Mouse (Mus musculus) layer of hippocampus, postnatal 25 days (tissue): Measurements from ENCODE around the gene 1700102P08Rik. TPM values are rescaled to one million over a fixed set of nuclear protein-coding genes. Genes with fewer than 3 reads are reported as not detected.

Source experiments
- DNase-seq, 2 experiments: peaks; one replicate each; pipeline ENCODE4 v3.0.0; 2022; ENCODE audit warnings: mixed read lengths in 2 of 2, low spot score in 1 of 2; ENCODE audit errors: extremely low spot score in 1 of 2
- total RNA-seq, 2 experiments: library from RNA; stranded (reverse); gene quantifications; 2 replicates each; pipeline ENCODE4 v1.2.3; 2021

Gene 1700102P08Rik
- 1 to 10 TPM; 1.4 to 2.4 TPM for total RNA-seq

DNA sequence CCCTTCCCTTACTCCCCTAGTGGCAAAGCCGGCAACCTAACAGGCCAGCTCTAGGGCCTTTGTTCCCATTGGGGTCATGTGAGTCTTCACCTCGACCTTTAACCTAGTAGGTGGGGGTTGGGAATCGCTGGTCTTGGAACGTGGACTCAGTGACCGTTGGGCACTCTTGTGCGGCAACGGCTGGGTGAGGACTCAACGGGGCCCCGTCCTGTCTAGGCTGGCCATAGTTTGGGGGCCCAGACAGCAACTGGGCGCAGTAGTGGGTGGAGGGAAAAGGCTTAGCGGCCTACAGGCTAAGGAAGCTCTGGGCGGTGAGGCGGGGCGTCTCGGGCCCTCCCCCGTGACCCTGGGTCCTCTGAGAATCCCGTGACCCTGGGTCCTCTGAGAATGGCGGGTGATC, at the start of gene 1700102P08Rik:
1700102P08Rik (plus strand) TSS at position 130 of the 400 bp plus-strand sequence.
- DNase-seq: no peak

DNA sequence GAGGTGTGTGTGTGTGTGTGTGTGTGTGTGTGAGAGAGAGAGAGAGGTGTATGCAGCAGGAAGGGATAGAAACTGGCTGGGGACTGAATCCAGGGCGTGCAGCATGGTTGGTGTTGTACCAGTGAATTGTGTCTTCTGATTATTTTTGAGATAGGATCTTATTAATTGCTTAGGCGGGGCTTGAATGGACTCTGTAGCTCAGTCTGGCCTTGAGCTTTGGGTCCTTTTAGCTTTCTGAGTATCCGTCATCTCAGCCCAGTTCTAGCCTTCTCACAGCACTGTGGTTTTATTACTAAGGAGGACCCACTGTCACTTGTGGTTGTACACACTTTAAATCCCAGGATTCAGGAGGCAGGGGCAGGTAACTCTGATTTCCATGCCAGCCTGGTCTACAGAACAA, 49.3 kb upstream of the 1700102P08Rik start:
- DNase-seq: no peak

DNA sequence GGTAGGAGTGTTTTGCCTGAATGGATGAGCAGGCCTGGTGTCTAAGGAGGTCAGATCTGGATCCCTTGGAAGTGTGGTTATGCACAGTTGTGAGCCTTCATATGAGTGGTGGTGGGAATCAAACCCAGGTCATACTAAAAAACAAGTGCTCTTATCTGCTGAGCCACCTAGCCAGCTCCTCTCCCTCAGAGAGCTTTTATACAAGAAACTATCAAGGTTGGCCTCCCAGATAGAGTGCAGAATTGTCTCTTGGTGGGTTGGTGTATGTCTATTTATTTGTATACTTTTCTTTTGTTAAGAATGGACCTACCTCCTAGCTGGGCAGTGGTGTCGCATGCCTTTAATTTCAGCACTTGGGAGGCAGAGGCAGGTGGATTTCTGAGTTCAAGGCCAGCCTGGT, 48.8 kb upstream of the 1700102P08Rik start:
- DNase-seq: no peak

DNA sequence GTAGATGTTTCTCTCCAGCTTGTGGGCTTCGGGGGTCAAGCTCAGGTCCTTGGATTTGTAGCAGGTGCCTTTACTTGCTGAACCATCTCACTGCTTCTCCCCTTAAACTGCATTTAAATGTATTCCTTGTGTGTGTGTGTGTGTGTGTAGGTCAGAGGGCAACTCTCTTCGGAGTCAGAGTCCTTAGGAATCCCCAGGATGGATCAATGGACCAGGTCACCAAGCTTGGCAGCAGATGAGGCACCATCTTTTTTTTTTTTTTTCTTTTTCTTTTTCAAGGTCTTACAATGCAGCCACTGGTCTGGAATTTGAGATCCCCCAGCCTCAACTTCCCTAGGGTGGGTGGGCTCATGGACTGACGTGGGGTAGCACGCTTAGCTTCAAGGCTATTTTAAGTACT, 48.1 kb upstream of the 1700102P08Rik start:
- no peak for DNase-seq

DNA sequence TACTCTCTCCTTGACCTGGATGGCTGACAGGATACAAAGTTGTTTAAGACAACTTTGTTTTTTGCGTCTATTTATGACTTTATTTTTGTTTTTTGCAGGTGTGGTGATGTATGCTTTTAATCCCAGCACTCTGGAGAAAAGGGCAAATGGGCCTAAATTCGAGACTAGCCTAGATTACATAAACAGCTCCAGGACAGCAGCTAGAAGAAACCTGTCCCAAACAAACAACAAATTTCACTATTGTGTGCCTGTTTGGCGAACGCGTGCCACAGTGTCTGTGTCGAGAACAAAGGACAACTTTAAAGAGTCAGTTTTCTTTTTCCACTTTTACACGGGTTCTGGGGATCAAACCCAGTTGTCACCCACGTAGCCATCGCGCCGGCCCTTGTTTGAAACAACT, 45.6 kb upstream of the 1700102P08Rik start:
- no peak for DNase-seq

DNA sequence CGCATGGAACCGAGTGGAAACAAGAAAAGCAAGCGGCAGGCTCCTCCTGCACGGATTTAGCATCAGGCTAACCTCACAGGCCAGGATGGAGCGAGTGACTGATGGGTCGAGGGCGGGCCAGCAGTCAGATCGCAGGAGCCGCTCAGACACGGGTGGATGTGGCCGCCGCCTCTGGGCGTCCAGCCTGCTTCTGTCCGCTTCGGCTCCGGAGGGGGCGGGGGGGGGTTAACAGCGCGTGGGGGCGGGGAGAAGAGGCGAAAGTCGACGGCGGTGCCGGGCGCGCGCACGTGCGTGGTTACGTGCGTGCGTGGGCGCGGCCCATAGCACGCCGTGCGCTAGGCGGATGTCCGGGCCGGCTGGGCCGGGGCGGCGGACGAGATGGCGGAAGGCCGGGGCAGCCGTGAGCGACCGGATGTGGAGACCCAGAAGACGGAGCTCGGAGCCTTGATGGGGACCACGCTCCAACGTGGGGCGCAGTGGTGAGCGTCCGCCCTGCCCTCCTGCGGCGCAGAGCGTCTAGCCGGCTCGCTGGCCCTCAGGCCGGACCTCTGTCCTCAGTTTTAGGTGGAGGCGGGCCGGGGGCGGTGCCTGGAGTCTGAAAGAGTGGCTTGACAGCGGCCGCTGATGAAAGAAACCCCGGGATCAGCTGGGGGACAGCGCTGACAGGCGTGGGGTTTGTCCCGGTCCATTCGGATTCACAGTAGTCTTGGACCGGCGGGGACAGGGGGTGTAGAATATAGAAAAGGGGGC, 44.9 kb upstream of the 1700102P08Rik start, which contains the start of gene Usp4:
Usp4 (plus strand) TSS at position 314 of the 750 bp plus-strand sequence.
- DNase-seq: peak; percentile 63 to 75

DNA sequence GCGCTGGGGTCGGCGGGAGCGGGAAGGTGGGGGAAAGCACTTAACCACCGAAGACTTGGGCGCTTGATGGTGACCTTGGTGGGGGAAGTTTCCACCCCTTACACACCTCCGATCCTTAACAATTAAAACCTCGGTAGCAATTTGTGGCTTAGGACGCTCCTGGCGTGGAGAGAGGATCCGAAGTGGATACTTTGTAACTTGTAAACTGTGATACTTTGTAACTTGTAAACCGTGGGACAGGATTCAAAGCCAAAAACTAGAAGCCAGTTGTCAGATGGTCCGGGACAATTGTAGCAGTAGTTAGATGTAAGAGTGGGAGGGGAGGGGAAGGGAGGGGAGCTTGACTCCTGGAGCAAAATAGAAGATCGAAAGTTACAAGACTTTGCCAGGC, 44.3 kb upstream of the 1700102P08Rik start:
- no peak for DNase-seq

DNA sequence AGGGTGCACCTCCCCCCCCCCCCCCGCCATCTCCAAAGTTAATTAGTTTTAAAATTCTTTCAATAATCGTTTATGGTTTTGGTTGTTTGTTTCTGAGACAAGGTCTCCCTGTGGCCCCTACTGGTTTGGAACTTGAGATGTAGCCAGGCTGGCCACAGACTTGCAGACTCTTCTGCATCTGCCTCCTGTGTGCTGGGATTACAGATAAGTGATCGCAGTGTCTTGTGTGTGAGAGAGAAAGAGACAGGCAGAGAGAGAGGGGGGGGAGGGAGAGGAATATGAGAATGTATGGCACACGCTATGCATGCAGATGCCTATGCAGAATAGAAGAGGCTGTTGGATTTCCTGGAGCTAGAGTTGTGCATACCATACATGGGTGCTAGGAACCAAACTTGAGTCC, 42.9 kb upstream of the 1700102P08Rik start:
- no peak for DNase-seq

DNA sequence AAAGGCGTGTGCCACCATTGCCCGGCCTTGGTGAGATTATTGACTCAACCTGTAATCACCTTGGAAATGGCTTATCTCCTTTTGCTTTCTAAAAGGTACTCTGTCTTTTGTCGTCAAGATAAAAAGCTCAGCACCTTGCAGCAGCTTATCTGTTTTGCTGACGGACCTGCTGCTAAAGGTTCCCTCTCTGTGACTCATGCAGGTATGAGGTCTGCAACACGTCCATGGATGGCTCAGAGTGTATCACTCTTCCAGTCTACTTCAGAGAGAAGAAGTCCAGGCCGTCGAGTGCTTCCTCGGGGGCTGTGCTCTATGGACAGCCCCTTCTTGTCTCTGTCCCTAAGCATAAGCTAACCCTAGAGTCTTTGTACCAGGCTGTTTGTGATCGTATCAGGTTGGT, 14.4 kb upstream of the 1700102P08Rik start:
- no peak for DNase-seq

DNA sequence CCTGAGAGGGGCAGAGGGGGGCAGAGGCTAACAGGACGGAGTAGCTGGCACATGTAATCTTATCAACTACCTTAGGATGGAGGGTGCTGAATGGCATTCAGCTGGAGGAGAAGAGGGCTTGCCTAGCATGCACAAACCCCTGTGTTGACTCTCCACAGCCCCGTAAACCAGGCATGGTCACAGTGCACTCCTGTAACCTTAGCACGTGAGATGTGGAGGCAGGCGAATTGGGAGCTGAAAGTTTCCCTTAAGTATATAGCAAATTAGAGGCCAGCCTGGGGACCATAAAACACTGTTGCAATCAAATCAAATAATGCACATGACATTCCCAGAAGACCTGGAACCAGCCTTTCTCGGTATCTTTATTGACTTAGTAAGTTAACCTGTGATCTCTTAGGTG, 13.9 kb upstream of the 1700102P08Rik start:
- DNase-seq: no peak

DNA sequence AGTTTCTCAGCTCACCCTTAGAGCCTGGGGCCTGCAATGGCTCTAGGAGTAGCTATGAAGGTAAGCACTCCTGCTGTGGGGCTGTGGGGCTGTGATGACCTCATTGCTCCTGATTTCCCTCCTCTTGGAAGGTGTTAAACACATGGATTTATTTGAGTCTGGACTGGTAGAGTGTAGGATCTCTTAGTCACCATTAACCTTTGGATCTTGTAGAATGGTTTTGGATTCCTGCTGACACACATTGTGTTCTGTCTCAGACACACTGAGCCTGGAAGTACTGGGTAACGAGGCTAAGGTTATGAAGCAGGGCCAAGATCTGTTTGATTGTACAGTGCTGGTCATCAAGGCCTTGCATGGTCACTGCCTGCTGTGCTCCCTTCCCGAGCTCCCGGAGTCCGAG, 13.3 kb upstream of the 1700102P08Rik start:
- DNase-seq: no peak

DNA sequence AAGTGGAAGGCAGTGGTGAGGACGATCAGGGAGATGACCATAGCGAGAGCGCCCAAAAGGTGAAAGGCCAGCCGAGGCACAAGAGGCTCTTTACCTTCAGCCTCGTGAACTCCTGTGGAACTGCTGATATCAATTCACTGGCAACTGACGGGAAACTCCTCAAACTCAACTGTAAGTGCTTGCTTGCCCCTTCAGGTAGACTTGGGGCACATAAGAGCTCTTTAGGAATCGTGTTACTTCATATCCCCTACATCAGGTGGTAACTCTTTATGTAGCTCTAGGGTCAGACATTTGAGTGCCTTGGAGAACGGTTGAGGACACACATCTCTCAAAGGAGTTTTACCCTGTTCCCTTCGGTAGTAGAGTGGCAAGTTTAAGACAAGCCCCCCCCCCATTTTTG, 11.2 kb upstream of the 1700102P08Rik start:
- no peak for DNase-seq

DNA sequence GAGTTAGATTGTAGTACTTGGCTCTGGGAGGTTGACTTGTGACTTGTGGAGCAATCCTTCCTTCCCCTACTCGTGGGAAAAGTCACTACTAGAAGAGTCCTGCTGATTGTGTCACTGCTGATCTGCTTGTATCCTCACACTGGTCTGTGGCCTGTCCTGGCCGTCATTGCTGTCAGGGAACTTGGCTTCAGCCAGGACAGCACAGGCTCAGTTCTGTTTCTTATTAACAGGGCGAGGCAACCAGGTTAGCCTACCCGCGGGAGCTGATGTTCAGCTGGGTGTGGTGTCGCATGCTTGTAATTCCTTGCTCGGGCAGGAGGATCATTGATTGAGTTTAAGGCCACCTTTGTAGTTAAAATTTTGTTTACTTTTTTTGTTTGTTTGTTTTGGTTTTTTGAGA, 7.6 kb upstream of the 1700102P08Rik start:
- no peak for DNase-seq

DNA sequence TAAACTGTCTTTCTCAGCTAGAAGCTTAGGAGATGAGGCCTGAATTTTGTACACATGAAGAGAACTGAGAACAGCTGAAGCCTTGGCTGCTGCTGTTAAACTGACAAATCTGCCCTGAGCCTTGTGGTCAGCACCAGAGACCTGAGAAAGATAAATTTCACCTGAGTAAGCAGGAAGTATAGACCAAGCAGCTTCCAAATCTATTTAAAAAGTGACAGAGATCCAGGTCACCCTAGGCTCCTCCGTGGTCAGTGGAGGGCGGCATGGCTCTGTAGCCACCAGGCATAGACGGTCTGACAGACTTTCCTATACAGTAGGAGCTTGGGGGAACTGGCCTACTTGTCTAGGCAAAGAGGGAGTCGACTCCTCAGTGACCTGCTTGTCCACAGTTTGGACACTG, 5.8 kb upstream of the 1700102P08Rik start:
- no peak for DNase-seq

DNA sequence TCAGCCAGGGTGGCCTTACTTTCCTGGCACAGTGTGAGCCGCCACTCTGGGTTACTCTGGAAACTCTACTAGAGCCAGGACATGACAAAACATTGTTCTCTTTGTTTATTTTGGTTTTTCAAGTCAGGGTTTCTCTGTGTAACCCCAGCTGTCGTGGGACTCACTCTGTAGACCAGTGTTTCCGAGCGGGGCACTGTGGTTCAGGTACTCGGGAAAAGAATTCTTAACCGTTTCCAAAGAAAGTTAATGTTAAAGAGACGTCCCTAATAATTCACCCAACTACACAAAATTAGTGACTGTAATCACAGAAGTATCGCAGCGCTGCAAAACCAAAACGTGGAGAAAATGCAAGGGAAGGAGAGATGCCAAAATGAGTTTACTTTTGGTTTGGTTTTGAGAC, 4.0 kb upstream of the 1700102P08Rik start:
- DNase-seq: no peak

DNA sequence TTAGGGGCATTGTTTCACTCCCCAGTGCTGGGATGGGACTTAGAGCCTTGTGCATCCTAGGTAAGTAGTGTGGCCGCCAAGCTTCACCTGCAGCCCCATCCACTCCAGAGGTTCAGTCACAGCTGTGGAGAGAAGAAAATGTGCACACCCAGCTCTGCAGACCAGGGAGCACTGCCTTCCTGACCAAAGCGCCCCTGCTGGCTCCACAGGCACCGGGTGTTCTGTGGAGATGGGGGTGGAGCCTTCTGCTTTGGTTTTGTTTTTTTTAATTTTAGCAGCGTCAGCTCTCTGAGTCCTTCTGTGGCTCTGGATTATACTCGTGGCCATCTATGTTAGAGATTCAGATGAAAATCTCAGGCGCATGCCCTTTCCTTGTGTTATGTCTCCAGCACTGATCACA, 3.4 kb upstream of the 1700102P08Rik start:
- DNase-seq: no peak

DNA sequence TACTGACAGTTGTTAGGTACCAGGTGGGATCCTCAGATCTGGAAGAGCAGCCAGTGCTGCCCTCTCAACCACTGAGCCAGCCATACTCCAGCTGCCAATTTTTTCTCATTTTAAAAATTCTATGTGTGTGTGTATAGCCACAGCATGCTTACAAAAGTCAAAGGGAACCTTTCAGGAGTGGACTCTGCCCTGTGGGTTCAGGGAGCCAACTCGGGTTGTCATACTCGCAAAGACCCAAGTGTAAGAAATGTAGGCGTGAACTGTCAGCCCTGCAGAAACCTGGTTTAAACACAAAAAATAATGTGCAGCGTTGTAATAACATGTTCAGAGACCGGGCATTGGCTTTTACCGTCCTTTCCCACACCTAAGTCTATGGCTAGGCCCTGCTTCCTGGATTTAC, 1.6 kb downstream of the 1700102P08Rik start:
- no peak for DNase-seq

DNA sequence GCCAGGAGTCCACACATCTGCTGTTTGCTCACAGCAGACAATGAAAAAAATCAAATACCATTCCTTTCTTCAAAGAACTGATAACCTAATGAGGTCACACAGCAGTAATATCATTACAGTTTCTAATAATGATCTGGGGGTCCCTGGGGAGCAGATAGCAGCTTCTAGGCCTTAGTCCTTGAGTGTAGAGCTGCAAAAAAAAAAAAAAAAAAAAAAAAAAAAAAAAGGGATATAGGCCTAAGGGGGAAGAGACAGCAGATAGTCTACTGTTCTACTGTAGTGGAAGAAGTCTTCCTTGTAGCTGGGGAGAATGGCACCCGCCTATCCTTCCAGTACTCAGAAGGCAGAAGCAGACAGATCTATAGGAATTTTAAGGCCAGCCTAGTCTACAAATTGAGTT, 2.8 kb downstream of the 1700102P08Rik start:
- no peak for DNase-seq

DNA sequence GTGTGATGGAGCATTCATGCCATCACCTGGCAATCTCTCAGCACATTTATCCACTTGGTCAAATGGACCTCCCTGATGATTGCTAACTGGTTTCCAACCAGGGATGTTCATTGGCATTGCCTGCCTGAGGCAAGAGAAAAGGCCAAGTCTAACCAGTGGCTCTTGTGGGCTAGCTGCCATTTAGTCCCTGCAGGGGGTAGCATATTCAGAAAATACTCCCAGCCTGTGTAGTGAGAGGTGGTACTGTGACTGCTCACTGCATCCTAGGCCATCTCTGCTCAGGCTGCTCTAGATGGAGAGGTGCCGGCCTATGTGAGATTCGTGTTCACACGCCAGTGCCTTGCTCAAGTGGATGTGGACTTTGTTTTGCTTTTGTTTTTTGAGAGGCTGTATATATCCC, 5.7 kb downstream of the 1700102P08Rik start:
- no peak for DNase-seq

DNA sequence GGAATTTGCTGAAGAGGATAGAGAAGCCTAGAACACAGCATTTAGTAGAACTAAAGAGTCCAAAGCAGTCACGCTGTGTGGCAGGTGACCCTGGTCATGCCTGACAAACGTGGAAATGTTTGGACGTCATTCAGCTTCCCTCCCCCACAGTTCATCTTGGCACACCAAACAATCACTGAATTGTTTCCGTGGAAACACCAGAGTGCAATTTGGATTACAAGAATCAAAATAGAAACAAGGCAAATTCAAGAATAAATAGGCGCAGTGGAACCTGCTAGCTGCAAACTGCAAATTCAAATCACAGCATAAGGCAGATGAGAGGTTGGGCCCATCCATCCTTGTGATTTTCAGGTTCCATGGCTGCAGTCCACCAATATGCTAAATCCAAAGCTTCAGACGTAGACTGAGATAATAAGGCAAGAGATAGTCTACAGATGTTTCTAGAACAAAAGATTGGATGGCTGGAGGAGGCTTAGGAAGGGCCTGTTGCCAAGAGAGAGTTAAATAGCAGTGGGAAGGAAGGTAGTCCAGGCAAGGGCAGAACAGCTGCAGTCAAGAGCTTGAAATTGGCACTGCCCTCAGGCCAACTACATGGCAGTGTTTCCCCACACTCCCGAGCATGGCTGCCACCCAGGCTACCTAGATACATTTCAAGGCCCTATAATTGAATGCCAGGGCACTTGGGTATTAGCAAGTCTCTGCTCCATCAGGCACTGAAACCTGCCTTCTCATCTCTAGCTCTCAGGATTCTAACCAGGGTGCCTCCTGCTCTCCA, 8.8 kb downstream of the 1700102P08Rik start:
- DNase-seq: peak; percentile 27 to 51

DNA sequence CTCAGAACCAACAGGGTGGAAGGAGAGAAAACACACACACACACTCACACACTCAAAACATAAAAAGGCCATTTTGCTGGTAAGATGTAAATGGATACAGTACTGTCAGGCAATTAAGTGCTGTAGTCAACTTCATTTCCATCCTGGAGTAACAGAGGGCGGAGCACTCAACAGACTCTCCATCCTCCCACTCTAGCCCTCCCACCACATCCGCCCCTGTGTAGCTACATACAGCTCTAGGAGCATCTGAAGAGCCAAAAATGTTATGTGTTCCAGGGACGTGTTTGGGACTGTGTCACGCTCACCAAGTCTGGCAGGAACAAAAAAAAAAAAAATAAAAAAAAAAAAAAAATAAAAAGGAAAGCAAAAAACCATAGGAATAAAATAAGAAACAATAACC, 10.5 kb downstream of the 1700102P08Rik start:
- no peak for DNase-seq

DNA sequence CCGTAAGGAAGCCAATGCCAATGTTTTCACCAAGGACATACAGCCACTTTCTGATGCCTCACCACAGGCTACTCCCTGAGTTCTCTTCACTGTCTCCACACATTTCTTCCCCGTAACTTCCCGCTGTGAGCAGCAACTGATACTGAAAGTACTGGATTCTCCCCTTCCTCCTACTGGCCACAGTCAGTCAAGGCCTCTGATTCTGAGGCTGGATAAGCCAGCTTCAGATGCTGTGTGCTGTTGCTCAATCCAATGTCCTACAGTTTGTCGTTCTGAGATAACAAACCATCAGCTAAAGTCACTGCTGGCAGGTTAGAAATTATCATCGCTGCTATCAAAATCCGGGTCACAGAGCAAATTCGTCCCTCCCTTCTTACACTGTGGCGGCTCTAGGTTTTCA, 11.8 kb downstream of the 1700102P08Rik start:
- DNase-seq: no peak
